Mouse (Mus musculus) layer of hippocampus, adult 9-10 months (tissue): ENCODE results near the gene Tma7.

Experiments
- DNase-seq: peaks from one replicate; pipeline ENCODE4 v3.0.0; 2022; ENCODE audit warnings: low spot score

Tma7 gene

DNA sequence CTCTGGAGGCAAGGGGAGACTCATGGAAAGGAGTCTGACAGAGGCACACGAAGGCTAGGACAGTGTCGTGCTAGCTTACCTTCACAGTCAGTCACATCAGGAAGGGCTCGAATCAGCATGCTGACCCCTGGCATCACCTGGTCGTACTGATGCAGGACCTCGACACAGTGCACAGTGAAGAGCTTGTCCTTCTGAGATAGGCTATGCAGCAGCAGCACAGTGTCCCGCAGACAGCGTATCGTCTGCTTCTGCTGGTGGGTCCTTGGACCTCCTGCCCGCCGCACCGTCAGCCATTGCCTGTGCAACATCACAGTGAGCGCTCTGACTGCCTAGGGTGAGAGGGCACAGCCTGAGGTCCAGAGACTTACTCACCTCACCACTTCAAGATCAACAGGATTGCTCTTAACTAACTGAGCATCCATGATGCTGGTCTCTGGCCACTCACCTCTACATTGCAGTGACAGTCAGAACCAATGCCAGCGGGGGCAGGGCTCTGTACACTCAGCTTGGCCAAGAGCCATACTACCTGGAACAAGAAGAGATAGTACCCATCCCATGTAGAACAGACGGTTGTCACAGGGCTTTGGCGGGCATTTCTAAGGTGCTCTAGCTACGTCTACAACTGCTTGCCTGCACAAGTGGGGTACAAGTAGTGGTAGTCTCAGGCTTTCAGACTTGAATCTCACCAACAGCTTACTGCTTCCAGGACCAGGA lies 22.0 kb downstream of the Tma7 start:
- DNase-seq = no peak

DNA sequence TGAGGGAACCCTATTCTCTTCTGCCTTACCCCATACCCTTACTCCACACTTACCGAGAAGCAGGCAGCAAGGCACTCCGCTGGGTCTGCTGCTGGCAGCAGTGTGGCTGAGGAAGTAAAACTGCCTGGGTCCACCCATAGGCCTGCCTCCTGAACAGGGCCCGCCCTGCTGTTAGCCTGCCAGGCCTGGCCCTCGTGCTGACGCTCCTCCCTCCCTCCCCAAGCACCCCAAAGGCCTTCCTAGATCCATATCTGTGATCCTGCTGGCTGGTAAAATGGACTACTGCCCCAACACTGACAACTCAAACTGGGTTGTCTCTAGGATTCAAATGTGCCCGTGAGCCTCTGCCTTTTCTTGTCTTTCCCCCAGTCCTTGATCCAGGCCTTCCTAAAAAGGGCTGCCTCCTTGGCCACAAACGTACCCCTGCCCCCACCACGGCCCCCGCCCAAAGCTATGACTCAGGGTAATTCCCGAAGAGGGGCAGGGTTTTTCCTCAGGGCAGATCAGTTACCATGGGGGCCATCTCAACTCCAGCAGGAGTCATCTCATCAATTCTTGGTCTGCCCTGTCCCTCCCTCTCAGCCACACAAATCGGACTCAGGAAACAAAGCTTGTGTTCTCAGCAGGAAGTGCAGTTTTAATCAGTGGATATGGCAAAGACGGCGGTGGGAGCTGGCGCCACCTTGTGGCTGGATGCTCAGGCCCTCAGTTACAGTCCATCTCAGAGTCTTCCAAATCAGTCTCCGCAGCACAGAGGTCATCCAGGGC lies 23.1 kb downstream of the Tma7 start, which contains the start of gene Trex1:
Trex1 (minus strand) TSS at position 599 of the 768 bp plus-strand sequence.
- DNase-seq = peak; percentile 91

DNA sequence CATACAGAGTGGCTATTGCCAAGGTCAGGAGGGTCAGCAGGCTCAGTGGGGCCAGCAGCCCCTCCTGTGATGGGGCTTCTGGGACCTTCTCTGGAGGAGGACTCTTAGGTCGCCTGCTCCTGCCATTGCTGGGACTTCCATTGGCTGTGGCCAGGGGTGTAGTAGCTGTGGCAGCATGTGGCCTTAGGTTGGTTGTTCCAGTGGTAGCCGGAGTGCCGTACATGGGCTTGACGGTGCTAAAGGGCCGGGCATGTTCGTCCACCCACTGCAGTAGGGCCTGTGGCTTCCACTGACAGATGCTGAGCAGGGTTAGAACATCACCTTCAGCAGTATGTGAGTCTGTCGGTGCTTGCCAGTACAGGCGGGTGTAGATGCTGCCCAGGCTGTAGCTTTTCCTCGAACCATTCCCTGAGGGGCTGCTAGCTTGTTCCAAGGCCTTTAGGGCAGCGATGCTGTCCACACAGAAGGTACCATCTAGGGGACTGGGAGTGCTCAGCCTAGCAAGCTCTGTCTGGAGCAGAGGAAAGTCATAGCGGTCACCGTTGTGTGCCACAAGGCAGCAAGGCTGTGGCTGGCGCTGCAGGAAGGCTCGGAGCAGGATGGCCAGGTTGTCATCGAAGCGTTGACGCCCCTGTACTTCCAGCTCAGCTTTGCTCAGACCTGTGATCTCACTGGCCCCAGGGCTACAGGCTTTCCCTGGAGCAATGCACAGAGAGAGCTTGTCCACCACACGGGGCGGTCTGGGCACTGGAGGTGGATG lies 24.2 kb downstream of the Tma7 start:
- DNase-seq = no peak

DNA sequence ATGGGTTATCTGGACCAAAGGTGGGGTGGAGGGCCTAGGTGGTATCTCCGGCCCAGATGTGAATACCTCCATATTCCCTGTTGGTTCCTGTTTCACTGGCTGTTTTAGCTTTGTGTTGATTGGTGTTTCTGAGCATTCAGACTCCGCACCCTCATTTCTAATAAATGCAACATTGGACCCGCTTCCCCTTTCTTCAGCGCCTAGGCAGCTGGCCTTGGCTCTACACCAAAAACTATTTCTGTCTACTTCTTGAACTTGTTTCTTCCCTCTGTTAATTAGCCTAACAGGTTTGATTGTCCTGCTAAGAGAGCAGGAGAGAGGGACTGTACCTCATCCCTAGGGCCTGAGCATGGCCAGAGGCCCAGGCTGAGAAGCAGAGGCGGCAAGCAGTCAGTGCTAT lies 24.8 kb downstream of the Tma7 start:
- DNase-seq = no peak

DNA sequence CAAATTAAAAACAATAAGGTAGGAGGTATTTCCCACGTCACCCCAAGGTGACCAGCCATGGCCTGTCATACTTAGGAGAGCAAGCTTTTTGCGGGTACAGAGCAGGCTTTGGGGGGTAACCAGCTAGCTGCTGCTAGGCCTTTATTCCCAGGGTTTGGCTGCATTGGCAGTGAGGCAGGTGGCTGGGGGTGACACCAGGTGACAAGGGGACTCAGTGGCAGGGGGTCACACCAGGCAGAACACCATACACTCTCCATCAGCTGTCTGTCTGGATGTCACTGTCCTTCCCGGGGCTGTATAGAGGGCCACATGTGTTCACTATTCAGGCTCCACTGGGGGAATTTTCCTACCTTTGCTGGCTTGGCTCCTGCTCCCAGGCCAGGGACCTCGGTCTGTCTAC lies 25.5 kb downstream of the Tma7 start:
- DNase-seq = no peak

DNA sequence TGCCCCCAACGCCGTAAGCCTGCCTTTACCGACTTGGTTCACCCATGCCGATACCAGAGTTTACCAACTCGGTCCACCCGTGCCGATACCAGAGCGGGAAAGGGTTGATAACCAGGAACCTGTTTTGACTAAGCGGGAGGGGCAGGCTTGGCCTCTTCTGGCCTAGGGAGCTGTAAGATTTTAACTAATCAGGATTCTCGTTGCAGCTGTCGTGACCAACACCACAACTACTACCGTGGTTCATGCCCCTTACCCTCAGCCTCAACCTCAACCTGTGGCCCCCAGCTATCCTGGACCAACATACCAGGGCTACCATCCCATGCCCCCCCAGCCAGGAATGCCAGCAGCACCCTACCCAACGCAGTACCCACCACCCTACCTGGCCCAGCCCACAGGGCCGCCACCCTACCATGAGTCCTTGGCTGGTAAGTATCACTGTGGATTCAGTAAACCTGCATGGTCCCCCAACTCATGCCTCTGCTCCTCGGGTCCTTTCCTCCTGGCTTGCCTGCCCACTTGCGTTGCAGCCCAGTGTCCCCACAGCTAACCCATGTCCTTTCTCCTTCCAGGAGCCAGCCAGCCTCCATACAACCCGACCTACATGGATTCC lies 26.2 kb downstream of the Tma7 start:
- DNase-seq = no peak

DNA sequence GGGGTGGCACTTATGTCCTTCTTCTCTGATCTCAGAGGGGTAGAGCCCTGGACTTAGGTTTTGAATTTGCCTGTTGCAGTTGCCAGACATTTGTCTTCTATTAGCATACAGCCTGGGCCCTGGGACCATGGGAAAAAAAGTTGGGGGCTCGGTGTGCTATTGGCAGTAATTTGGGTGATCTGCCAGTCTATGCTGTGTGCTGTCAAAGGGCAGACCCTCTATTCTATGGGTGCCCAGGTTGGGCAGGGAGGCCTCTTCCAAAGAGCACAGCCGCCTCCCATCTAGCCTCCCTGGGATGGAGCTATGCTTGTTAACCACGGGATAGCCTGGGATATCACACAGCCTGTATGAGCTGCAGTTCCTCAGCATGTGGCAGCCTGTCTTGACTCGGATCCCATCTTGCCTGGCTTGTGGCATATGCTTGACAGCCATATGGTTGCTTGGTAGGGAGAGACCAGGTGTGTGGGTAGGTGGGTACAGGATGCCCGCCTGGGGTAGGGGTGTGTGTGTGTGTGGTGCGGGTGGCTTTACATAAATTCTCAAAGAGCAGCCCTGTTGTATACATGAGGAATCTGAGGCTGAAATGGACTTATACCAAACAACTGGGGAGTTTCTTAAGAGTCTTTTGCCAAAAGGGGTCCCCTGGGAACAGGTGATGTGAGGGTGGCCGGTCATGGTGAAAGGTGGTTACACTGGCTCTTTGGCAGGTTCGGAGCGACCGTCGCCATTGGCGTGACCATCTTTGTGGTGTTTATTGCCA lies 26.9 kb downstream of the Tma7 start:
- no peak for DNase-seq

DNA sequence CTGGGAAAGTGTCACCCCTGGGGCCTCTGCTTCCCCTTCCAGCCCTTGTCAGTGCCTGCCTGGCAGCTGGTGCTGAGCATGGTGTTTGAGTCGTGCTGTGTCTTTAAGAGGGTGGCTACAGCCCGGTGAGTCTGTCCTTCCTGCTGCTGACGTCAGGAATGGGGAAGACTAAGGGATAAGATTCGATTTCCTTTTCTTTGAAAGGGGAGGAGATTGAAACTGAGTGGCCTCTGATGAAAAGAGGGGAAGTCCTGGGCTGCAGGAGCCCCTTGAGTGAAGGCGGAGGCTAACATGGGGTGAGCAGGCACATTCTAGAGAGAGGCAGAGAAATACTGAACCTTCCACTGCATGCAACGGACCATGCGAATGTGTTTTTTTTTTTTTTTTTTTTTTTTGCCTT lies 27.7 kb downstream of the Tma7 start:
- DNase-seq = peak; percentile 59

DNA sequence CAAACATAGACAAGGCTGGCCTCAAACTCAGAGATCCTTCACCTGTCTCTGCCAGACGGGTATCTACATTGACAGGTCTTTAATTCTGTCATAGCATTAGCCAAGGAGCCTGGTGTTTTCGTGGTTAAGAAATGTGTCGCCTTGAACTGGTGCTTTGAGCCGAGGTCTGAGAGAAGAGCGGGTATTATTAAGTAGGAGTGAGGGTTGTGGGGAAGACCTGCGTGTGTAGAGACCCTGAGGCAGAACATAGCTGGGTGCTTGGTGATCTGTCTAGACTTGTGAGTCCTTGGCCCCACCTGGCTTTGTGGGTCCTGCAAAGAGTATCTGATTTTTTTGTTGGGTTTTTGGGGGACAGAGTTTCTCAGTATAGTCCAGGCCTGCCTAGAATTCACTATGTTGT lies 28.5 kb downstream of the Tma7 start:
- DNase-seq = no peak

DNA sequence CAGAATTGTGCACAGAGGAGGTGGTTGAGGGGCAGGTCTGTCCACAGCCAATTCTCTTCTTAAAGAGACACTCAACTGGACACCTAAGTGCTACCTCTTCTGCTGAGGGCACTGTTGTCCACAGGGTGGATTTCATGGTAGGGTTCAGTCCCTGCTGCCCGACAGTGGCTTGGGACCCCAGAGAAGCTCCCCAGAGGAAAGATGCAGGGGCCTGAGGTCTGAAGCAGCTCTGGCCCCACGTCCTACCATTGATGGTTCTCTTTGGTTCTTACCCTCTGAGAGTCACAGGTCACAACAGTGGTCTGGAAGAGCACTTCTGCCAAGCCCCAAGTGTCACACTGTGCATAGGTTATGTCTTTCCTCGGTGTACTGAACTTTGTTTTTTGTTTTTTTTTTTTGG lies 29.0 kb downstream of the Tma7 start:
- no peak for DNase-seq

DNA sequence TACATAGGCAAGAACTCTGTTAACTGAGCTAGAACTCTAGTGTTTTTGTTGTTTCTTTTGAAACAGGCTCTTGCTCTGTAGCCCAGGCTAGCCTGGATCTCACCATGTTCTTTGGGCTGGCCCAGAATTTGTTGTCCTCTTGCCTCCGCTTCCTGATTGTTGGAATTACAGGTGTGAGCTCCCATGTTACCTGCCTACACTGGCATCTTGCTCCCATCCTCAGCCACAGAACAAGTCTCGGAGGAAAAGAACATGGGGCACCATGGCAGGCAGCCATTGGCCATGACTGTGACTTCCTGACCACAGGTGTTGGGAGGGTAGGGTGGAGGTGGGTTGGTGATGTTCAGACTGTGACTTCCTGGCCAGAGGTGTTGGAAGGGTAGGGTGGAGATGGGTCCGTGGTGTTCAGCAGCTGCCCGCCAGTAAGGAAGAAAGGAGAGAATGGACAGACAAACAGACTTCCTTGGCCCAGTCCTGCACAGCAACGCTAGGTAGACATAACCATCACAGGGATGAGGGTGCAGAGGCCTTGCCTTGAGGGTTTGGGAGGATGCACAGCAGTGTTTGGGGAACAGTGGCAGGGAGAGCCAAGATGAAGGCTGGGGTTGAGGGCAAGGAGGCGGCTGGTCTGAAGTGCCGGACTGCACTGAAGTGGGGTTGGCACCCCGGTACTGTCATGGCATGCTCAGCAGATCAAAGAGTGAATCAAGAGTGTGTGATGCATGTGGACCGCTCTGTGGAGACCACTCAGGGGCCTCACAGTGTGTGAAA lies 29.7 kb downstream of the Tma7 start:
- no peak for DNase-seq

DNA sequence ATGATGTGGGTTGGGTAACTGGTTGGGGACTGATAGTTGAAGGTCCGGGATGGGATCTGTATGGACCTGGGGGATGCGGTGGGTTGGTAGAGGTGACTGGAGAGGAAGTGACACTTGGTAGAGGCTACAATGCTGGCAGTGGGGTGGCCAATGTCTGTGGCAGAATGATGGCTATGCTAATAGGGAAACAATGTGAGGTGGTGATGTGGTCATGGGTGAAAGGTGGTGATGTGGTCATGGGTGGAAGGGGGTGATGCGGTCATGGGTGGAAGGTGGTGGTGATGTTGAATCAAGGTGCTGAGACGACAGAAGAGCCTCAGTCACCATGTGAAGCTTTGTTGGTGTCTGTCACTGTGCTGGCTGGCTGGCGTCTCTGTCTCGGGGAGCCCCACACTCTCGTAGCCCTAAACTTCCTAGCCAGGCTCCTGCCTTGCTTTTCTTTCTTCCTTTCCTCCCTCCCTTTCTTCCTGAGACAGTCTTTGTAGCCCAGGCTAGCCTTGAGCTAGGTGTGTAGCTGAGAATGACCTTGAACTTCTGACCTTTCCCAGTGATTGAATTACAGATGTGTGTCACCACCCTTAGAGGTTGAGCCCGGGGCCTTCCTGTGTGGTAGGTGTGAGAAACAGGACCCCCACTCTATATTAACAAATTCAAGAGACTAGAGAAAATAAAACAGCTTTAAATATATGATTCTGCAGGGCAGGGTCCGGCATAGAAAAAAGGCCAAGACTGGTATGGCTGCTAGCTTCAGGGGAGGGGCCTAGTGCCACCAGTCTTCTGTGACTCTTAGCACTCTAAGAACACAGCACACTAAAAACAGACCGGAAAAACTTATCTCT lies 30.5 kb downstream of the Tma7 start:
- DNase-seq = no peak

DNA sequence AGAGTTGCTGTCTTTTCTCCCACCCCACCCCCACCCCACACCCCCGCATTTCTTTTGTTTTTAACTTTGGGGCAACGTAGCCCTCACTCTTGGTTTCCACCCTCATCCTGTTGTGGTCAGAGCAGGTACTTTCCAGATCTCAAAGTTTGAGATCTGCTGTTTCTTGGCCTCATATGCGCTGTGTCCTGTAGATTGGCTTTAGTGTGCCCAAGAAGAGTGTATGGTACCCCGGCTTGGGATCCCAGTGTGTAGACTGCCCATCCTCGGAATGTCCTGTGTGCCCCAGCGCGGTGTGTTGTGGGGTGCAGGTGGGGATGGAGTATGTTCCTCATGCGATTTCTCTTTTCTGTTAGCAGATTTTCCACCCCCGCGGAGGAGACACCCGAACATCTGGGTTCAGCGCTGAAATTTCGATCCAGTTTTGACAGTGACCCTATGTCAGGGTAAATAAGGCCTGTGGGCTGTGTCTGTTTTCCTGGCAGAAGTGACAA lies 31.3 kb downstream of the Tma7 start:
- DNase-seq = no peak

DNA sequence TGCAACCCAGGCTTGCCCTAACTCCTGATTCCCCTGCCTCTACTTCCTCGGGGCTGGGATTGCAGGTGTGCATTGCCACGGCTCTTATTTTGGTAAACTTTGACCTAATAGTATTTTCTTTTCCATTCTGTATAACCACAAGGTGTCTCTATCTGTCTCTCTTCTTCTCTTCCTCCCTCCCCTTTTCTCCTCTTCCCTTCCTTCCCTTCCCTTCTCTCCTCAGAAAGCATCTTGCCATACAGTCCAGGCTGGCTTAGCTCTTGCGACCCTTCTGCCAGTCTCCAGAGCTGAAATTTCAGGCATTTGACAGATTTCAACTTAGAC lies 31.8 kb downstream of the Tma7 start:
- DNase-seq = no peak

DNA sequence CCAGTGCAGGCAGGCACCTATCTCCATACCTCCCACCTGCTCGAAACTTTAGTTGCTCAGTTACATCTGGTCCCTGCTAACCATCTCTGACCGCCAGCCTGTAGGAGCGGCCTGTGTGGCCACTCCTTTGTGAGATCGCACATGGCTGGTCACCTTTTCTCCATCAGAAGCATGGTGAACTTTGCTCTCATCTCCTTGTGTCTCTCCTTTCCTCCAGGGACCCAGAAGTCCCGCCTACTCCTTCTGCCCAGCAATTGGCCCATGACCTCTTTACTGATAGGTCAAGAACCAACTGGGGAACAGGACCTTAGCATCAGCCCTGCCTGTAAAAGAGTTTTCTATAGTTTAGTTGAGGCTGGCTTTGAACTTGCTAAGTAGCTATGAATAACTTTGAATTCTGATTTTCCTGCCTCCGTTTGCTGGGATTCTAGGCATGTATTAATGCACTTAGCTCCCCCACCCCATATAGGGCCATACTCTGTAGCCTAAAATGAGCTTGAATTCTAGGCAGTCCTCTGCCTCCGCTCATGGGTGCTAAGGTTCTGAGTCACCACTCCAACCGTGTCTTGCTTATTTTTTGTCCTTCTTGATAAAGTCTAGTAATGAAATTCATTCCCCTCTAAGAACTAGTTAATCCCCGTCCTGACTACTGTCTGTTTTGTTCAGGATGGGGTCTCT lies 32.3 kb downstream of the Tma7 start:
- no peak for DNase-seq

DNA sequence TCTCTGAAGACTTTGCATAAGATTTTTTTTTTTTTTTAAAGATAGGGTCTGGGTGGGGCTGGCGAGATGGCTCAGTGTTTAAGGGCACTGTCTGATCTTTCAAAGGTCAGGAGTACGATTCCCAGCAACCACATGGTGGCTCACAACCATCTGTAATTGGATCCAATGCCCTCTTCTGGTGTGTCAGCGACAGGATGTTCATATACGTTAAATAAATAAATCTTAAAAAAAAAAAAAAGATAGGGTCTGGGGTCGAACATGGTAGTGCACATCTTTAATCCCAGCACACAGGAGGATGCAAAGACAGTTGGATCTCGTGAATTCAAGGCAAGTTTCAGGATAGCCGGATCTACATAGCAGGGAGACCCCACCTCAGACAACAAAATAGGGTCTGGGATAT lies 33.1 kb downstream of the Tma7 start:
- no peak for DNase-seq

DNA sequence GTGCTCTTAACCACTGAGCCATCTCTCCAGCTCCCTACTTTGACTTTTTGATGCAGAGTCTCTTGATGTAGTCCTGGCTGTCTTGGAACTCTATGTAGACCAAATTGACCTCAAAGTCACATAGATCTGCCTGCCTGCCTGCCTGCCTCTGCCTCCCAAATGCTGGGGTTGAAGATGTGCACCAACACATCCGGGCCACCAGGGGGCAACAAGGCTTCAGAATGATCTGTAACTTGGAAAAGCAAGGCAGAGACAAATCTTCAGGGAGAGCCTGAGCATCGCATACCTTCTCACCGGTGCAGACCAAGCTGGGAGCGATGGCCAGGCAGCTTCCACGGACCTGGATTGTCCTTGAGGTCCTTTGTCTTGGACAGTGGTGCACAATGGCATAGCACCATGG lies 36.1 kb downstream of the Tma7 start:
- no peak for DNase-seq

DNA sequence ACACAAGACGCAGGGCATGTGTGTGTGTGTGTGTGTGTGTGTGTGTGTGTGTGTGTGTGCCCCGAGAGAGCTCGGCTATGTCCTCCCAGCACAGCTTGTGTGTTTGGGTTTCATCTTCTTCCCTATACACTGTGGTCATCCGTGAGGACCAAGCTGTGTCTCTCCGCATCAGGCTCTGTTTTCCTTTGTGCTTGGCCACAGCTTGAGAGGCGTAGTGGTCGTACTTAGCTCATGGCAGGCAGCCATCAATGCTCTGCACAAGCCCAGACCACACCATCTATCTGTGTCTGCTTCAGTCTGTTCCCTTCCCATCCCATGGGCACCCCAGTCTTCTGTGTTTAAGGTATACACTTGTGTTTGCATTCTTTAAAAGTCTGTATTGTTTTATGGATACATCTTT lies 41.0 kb downstream of the Tma7 start:
- no peak for DNase-seq

DNA sequence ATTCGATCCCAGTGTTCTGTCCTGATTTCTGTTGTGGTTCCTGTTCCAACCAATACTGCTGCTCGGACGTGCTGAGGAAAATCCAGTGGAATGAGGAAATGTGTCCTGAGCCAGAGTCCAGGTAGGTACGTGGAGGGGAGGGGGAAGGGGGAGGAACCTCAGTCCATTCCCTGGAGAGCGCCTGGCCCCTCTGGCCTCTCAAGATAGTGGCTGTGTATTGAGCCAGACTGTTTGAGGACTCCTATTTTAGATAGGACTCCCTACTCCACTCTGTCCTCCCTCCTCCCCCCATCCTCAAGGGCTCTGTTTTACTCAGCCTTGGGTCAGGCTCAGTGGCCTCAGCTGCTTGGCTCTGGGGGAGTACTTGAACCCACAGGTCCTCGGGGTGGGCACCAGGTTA lies 41.5 kb downstream of the Tma7 start:
- no peak for DNase-seq

DNA sequence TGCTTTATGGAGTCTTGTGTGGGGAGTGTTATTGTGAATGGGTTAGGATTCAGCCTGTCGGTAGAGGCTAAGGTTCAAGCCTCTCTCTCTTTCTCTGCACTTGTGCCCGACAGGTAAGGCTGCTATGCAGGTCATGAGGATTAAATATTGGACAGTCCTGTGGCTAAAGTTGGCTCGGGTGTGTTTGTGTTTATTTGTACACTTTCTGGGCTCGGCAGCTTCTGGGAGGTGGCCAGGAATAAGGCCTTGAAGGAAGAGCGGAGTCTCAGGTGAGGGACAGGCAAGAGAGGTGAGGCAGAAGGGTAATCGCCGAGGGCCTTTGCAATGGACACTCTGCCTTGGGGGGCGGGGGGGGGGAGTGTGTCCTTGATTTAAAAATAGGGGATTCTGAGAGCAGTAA lies 42.2 kb downstream of the Tma7 start:
- DNase-seq = no peak
